Mouse (Mus musculus) liver, adult 2 months (tissue): ENCODE measurements around the gene Dock1.

Source experiments
- CTCF ChIP-seq: fragments of 200-500 bp; IDR thresholded peaks from 2 replicates; pipeline ENCODE4 v1.5.1; 2011; ENCODE audit warnings: low read depth, low read length, control low read depth
- POLR2A ChIP-seq: fragments of 200-500 bp; IDR thresholded peaks from 2 replicates; pipeline ENCODE4 v1.6.1; 2011; ENCODE audit warnings: low read length, control low read depth; ENCODE audit not compliant: insufficient read depth; ENCODE audit errors: extremely low read depth

DNA sequence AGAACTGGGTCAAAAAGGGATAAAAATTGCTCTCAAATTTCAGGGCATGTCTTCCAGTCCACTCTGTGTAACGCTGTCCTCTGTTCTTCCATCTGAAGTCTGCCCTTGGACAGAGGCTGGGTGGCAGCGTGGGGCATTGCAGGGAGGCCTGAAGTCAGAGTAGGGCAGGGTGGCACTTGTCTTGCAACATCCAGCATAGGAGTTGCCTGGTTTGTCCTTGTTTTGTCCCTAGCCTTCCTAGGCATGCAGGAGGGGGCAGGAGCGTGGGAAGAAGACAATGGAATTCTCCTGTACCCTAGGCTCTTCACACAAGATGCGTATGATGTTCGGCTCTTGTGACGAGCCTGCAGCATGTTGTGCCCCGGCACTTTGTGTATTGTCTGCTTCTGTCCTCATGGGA is 273.2 kb downstream of the Dock1 start:
- no peak for TF ChIP-seq CTCF
- TF ChIP-seq POLR2A, result no peak
